Mouse (Mus musculus) left cerebral cortex, postnatal 10 days (tissue): ENCODE measurements at regions not wholly inside any gene's neighbourhood (a gene's known extent, or its start where the extent isn't known, plus 50 kb on each side); places are given as distances from the start of the nearest gene placed in this dataset. TPM values are rescaled to one million over a fixed set of nuclear protein-coding genes. Genes with fewer than 3 reads are reported as not detected.
A peak's percentile ranks its signal among the peaks of the same experiment; 100 is the strongest.

Experiments used
- DNase-seq, 2 experiments: peaks; one replicate each; pipeline ENCODE4 v3.0.0; 2021 to 2022; ENCODE audit warnings: low spot score in 2 of 2, mixed read lengths in 1 of 2; ENCODE audit errors: extremely low spot score in 1 of 2
- intact Hi-C: fragments of 180-260 bp; cut with DNase I; formaldehyde crosslinking; loops from one replicate; pipeline ENCODE4 v1.15.1; 2025
- microRNA-seq: library from miRNA; unstranded; fragments of <30 nt; microRNA quantifications from one replicate; pipeline ENCODE4 v1.2.0, GENCODE M21; 2022

DNA sequence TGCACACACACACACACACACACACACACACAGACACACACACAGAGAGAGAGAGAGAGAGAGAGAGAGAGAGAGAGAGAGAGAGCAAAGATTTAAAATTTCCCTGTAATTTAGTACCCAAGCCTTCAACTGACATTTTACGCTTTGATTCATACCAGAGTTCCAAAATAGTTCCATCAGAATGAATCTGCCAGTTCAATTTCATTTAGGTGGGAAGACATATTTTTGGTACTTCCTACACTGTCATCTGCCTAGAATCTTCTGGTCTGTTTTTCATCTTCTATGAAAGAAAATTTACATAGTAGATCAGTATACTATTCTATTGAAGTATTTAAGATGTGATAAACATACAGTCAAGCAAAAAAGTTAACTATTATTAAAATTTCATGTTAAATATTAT is 1177.4 kb downstream of the Zpld1 start:
- DNase-seq = peak in 1 of 2 experiments; percentile 3
- intact Hi-C loops = no loop called here

DNA sequence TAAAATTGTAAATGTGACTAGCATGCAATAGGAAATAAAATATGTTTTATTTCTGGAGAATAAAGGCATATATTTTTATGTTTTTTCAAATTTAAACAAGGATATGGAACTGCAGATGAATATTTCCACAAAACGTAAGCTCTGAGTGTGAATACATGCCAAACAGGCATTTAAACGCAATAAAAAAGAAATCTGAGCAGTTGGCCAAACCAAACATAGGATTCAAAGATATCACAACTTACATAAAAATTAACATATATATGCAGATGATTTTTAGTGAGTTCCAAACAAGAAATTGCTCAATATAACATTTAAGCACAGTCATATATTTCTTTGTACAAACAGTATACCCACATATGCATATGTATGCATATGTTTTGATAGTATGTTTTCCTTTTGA is 1199.1 kb downstream of the Zpld1 start:
- DNase-seq = no peak
- intact Hi-C loops = no loop called here

DNA sequence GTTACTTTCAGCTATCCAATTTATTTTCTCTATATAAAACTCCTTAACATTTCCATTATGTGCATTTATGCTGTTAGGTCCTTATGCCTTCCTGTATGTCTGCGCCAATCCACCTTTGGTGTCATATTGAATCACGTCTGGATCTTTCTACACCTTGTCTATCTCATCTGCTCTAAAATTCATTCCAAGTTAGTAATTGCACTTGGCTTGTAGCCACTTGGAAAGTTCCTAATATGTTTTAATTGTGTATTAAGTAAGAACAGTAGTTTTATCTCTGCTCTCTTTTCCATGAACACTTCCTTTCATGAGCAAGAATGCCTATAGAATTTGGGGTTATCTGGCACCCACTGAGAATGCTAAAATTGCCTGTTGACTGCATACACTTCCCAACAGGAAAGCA is 1205.6 kb downstream of the Zpld1 start:
- no peak for DNase-seq
- intact Hi-C loops = no loop called here

DNA sequence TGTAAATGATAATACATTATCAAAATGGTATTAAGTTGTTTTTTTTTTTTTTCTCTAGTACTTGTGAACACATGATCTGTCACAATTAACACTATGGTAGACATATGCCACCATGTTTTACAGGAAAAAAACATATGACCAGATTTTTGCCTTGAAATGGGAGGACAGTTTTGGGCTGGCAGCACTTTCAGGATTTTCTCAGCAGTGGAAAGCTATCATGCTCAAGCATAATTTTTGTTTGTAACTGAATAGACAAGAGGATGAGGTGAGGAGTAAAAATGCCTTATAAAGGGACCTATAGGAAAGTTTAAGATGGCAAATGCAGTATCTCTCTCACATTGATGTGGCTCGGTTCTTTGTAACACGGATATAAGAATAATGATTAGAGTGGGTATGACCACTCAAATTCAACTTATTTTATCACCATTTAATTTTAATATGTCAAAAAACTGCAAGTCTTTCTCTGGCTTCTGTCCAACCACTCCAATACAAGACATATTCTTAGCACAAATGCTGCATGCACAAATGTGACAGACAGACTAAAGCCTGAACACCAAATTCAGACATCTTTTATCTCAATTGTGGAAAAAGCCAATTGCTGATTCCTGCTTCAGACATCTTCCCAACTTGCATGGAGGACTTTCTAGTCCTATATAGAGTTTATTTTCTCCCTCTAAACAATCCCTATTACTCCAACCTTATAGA is 1206.6 kb downstream of the Zpld1 start:
- DNase-seq = no peak
- intact Hi-C loops = no loop called here

DNA sequence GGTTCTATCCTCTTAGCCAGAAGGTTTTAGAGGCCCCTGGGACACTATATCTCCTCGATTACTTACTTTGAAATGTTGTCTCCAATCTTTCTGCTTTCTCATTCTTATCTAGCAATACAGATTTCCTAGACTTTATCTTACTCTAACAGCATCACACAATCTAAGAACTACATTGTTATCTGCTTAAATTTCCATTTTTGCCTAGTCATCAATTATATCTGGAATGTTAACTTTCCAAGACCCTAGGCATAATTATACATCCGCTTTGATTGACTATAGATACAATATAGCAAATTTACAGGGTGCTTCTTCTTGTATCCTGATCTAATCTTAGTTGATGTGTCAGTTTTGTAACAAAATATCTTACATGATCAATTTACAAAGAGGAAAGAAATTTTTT is 1217.3 kb downstream of the Zpld1 start:
- intact Hi-C loops = no loop called here
- DNase-seq = no peak

DNA sequence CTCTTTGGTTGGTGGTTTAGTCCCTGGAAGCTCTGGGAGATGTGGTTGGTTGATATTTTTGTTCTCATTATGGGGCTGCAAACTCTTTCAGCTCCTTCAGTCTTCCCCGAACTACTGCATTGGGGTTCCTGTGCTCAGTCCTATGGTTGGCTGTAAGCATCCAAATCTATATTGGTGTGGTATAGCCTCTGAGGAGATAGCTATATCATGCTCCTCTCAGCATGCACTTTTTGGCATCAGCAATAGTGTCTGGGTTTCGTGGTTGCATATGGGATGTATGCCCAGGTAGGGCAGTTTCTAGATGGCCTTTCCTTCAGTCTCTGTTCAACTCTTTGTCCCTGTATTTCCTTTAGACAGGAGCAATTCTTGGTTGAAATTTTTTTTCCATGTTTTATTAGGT is 1250.0 kb downstream of the Zpld1 start:
- no peak for DNase-seq
- intact Hi-C loops = no loop called here

DNA sequence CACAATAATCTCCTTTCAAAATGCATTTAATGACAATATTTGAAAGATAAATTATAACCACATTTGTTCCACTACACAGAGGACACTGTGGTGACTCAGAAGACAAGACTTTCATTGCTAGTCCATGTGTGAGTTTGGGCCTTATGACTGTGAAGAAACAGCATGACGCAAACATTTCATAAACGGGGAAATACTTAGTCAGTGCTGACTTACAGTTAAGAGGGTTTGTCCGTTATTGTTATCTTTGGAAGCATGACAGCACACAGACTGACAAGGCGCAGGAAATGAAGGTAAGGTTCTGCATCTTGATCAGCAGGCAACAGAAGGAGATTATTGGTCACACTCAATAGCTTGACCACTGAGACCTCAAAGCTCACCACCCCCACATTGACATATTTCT is 1255.8 kb downstream of the Zpld1 start:
- no peak for DNase-seq
- intact Hi-C loops = no loop called here

DNA sequence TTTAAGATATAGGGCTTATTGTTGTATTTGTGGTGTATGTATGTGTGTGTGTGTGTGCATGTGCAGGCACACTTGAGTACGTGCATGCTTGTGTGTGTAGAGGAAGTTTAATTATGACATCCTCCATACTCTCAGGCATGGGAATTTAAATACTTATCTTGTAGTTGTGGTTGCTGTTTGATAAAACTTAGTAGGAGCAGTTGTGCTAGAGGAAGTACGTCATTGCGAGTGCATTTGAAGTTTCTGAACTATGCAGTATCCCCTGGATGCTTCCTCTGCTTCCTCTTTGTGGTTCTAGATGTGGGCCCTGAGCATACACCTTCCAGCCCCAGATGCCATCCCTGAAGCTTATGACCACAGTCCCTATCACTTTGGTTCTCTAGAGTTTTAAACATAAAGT is 1281.5 kb downstream of the Zpld1 start:
- intact Hi-C loops = no loop called here
- DNase-seq = no peak

DNA sequence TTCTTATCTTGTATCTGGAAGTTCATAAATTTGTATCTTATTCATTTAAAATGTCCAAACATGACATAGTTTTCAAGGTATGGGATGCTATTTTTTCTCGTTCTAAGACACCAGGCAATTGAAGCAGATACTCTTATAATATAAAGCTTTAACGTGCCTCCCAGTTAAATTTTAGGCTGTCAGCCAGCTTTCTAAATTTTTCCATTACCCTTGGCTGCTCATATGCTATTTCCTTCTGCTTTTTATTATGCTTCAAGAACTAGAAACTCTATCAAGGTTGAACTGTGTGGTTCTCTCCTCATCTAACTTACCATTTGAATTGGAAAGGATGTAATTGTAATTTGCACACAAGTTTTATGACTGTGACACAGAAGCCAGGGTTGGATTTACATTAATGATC is 1324.1 kb downstream of the Zpld1 start:
- intact Hi-C loops = no loop called here
- no peak for DNase-seq

DNA sequence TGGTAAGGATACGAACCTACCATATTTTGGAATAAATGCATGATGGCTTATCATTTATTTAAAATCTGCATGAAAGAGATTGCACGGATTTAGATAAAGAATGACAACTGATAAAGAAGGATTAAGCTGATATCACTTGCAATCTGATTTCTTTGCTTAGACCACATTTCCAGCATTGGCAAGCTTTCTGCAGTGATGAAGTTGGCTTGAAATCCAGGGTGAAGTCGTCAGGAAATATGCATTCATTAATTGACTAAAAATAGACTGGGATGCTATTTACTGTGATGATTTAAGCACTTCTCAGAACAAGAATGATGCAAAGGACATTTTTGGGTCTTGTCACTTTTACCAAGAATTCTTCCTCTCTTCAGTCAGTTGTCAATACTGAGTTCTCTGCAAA is 1341.1 kb downstream of the Zpld1 start:
- DNase-seq = no peak
- intact Hi-C loops = no loop called here

DNA sequence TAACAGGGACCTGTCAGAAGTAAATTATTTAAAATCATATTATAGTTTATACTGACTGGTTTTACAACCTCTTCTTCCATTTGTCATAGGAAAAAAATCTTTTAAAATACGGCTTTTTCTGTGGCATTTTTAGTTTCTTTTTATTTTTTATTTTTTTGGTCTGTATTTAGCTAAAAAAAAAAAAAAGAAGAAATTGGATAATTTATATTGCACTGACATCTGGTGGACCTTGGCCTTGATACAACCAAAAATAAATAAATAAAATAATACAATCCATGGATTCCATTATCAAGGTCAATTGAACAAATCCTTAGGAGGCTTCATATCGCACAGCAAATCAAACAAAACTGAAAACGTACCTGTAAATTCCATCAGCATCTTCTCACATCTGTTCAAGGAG is 1352.5 kb downstream of the Zpld1 start:
- no peak for DNase-seq
- intact Hi-C loops = no loop called here

DNA sequence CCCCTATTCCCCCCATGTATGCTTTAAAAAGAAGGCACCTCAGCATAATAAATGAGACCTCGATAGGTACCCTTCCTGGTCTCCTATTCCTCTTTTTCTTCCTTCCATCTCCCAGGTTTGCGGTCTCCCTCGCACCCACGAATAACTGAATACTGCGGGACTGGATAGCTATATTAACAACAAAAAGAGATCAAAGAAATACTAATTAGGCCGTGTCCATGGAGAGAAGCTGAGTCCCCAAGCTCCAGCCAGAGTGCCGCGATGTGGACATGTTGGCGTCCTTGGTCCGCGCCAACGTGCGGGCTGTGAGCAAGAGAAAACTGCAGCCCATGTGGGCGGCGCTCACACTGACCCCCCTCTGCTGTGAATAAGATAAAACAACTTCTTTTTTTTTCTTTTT is 1382.0 kb downstream of the Zpld1 start:
- intact Hi-C loops = no loop called here

DNA sequence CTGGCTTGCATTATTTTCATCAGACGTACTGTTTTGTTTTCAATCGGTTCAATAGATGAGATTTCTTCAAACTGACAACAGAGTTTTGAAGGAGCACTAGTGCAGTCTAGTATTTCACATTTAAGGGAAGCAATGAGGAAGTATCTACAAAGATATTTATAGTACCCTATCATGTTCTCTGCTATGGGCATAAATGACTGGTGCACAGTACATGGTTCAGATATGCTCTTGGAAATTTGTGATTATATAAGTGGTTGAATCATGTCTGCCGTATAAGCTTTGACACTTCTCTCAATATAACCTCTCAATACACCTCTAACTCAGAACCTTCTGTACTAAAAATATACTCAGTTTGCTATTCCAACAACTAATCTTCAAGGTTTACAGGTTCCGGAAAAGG is 1390.7 kb downstream of the Zpld1 start:
- DNase-seq = no peak
- intact Hi-C loops = no loop called here

More for the DNA sequence above, 1382.0 kb downstream of the Zpld1 start:
- DNase-seq = no peak

DNA sequence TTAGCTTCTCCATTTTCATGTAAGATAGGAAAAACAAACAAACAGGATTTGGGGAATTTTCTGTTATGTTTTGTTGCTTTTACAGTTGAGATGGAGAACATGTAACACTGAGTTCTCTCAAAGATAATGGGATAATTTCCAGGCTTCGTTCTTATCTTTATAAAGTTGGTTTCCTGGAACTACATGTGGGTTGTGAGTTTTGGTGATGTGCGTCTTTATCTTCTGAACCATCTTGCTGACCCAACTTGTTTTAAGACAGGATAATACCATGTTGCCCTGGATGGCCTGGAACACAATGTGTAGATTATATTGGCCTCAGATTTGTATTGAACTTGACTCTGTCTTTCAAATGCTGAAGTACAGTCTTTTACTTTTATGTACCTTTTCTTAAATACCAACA is 1394.0 kb downstream of the Zpld1 start:
- intact Hi-C loops = no loop called here

DNA sequence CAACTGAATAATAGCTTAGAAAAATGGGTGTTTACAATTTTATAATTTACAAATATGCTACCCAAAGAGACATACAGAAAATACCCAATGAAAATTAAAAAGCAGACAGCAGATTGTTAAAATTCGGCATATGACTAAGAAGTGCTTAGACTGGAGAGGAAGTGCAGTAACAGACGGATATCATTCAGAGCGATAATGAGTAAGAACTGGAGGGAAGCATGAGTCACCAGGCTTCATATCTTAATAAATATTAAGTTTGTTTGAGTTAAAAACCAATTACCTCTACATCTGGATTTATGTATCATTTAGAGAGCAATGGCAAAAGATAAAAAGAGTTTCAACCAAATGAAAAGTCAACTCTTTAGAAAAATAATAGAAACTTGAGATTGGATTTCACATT is 1413.5 kb upstream of the Alcam start:
- DNase-seq = no peak
- intact Hi-C loops = no loop called here

More for the DNA sequence above, 1394.0 kb downstream of the Zpld1 start:
- DNase-seq = no peak

DNA sequence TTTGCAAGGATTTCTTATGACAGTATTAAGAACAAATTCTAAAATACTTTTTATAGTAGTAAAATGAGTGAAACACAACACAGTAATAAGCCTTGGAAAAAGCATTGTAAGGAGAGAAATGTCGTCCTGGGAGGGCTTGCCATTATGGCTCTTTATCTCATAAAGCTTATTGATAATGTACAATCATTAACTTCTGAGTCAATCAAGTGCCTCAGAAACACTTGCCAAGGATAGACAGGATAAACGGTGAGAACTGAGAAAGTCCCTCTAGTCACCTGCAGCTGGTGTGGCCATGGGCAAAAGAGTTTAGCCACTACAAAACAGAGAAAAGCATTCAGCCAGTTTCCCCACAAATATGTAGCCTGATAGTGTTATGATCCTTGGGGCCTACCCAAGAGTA is 1386.8 kb upstream of the Alcam start:
- DNase-seq = no peak
- intact Hi-C loops = no loop called here

Small RNA genes in the stretch of these regions (microRNA-seq; reads per million reads assigned to microRNA genes)
- not detected for gene Gm25041
